Mouse (Mus musculus) hindbrain, embryonic 14.5 days (tissue): ENCODE measurements around the gene Itpk1. TPM values are rescaled to one million over a fixed set of nuclear protein-coding genes. Genes with fewer than 3 reads are reported as not detected.

Experiments
- ATAC-seq: fragments of 200-750 bp; cut with Nextera tagmentation; 2 replicates; pipeline ENCODE4 v1.8.0; 2017; ENCODE audit warnings: moderate number of reproducible peaks, mild to moderate bottlenecking, moderate TSS enrichment, moderate library complexity; ENCODE audit not compliant: low FRiP score
- DNase-seq: peaks from one replicate; pipeline ENCODE4 v3.0.0-alpha.2; 2015; ENCODE audit warnings: low spot score
- H3K27ac ChIP-seq: fragments of 300-500 bp; sonication (generic); 2 replicates; pipeline ENCODE4 v1.5.1; 2014; ENCODE audit warnings: mild to moderate bottlenecking, moderate library complexity
- H3K27me3 ChIP-seq: fragments of 300-500 bp; sonication (generic); 2 replicates; pipeline ENCODE4 v1.6.1; 2014; ENCODE audit warnings: mild to moderate bottlenecking, low read length, mixed read lengths; ENCODE audit not compliant: control insufficient read depth, insufficient read depth
- H3K36me3 ChIP-seq: fragments of 300-500 bp; sonication (generic); replicated peaks from 2 replicates; pipeline ENCODE4 v1.6.1; 2014; ENCODE audit not compliant: control insufficient read depth, insufficient read depth
- H3K4me1 ChIP-seq: fragments of 300-500 bp; sonication (generic); replicated peaks from 2 replicates; pipeline ENCODE4 v1.6.1; 2014; ENCODE audit warnings: antibody characterized with exemption, low read length, mixed read lengths; ENCODE audit not compliant: control insufficient read depth, insufficient read depth
- H3K4me2 ChIP-seq: fragments of 300-500 bp; sonication (generic); replicated peaks from 2 replicates; pipeline ENCODE4 v1.6.1; 2014; ENCODE audit warnings: mild to moderate bottlenecking, moderate library complexity
- H3K4me3 ChIP-seq: fragments of 300-500 bp; sonication (generic); replicated peaks from 2 replicates; pipeline ENCODE4 v1.5.1; 2014; ENCODE audit warnings: mild to moderate bottlenecking, low read length
- H3K9ac ChIP-seq: fragments of 300-500 bp; sonication (generic); 2 replicates; pipeline ENCODE4 v1.6.1; 2014
- H3K9me3 ChIP-seq: fragments of 300-500 bp; sonication (generic); 2 replicates; pipeline ENCODE4 v1.6.1; 2016; ENCODE audit warnings: low read length; ENCODE audit not compliant: control insufficient read depth
- WGBS: fragments of 180-500 bp; shearing (Covaris S2); extraction: QIAGEN DNeasy Blood & Tissue Kit; methylation state at CpG from one replicate; pipeline ENCODE4 v1.1.7; 2014; 5-methylcytosine and 5-hydroxymethylcytosine counted together
- polyA plus RNA-seq: library from polyadenylated mRNA; unstranded; fragments of >200 nt; fragmentation: Nextera tagmentation; extraction: Ambion mirVana; gene quantifications from 2 replicates; pipeline ENCODE4 v1.2.1, GENCODE M21; 2014

Itpk1 gene
- polyA plus RNA-seq, 1 experiment from 2014 or later = 31.6 TPM

DNA sequence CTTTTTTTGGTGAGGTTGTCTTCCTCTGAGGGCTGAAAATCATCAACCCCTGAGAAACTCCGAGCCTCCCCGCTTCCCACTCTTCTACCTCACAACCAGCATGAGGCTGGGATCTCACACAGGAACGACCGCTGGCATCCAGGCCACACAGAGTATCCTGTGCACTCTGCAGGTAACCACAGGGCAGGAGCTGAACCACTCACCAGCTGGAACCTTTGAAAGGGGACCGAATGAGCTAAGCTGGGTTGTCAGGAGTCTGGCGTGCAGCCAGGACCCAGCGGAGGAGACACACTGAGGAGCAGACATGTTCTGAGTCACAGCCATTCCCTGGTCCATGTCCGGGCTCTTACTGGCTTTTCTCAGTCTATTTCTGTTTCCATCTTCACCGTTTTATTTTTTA lies 111.0 kb downstream of the Itpk1 start:
- 54% methylated on average over 9 of the region's 9 CpGs for WGBS
- H3K27me3 ChIP-seq = no peaks in the 10 kb centered on the region
- H3K4me1 ChIP-seq = peaks cover 12% of the 10 kb centered on the region
- H3K9me3 ChIP-seq = no peaks in the 10 kb centered on the region
- no peak overlapping the region for H3K4me2 ChIP-seq
- no peak overlapping the region for H3K4me3 ChIP-seq
- H3K36me3 ChIP-seq = no peaks in the 10 kb centered on the region
- ATAC-seq (no peak; the same call in 1 of the 2 replicates), DNase-seq (peak; percentile 46)
- 0 out of 2 replicates have a peak overlapping the region, but pooled peaks have one; percentile 20 for H3K9ac ChIP-seq
- no peak overlapping the region for H3K27ac ChIP-seq

DNA sequence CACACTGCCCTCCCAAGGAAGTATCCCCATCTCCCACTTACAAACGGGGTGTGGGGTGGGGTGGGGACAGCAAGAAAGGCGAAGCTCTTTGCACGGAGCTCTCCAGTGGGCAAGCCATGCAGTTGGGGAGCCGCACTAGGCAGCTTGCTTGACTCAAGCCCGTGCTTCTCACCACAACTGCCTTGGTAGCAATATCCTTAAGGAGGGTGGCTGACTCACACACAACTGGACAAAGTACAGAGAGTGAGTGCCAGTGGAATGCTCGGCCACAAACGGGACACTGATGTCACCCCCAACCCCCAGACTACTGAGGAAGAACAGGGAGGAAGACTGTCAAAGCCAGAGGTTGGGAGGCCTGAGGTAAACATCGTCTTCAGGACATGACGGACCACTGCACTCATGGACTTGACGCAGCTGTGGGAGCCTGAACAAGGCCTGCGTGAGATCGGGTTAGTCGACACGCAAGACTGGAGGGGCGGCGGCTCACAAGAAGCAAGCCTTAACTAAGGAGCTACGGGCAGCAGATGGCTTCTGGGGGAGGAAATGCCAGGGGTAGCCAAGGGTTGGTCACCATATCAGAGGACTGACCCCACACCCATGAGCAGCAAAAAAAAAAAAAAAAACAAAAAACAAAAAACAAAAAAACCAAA lies 113.9 kb downstream of the Itpk1 start:
- H3K4me1 ChIP-seq = peaks cover 12% of the 10 kb centered on the region
- no peaks in the 10 kb centered on the region for H3K9me3 ChIP-seq
- H3K4me2 ChIP-seq = no peak overlapping the region
- H3K36me3 ChIP-seq = no peaks in the 10 kb centered on the region
- no peak overlapping the region for H3K4me3 ChIP-seq
- ATAC-seq (no peak), DNase-seq (no peak)
- no peaks in the 10 kb centered on the region for H3K27me3 ChIP-seq
- H3K27ac ChIP-seq = no peak overlapping the region
- WGBS = 93% methylated on average over 17 of the region's 17 CpGs
- no peak overlapping the region for H3K9ac ChIP-seq

DNA sequence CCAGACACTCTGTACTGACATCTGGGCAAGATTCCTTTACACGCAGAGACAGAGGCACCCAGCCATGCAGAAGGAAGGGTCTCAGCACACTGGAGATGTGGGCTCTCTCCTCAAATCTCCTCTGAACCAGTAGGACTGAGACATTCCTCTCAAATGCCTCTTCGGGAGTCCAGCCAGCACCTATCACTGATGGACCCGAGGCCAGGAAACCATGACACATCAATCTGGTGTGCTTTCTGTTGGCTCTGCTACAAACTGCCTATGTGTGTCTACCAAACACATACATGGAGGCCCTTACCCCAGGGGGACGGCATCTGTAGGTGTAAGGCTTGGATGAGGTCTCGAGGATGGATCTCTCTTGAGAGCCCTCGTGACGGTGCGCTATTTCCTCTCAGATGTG lies 117.6 kb downstream of the Itpk1 start:
- no peak overlapping the region for H3K27ac ChIP-seq
- 94% methylated on average over 8 of the region's 8 CpGs for WGBS
- H3K36me3 ChIP-seq = peaks cover 20% of the 10 kb centered on the region; the same call in 1 of the 2 replicates
- no peaks in the 10 kb centered on the region for H3K9me3 ChIP-seq
- H3K9ac ChIP-seq = no peak overlapping the region
- no peak overlapping the region for H3K4me2 ChIP-seq
- no peaks in the 10 kb centered on the region for H3K4me1 ChIP-seq
- no peak for ATAC-seq
- DNase-seq = no peak
- H3K27me3 ChIP-seq = no peaks in the 10 kb centered on the region
- H3K4me3 ChIP-seq = no peak overlapping the region

DNA sequence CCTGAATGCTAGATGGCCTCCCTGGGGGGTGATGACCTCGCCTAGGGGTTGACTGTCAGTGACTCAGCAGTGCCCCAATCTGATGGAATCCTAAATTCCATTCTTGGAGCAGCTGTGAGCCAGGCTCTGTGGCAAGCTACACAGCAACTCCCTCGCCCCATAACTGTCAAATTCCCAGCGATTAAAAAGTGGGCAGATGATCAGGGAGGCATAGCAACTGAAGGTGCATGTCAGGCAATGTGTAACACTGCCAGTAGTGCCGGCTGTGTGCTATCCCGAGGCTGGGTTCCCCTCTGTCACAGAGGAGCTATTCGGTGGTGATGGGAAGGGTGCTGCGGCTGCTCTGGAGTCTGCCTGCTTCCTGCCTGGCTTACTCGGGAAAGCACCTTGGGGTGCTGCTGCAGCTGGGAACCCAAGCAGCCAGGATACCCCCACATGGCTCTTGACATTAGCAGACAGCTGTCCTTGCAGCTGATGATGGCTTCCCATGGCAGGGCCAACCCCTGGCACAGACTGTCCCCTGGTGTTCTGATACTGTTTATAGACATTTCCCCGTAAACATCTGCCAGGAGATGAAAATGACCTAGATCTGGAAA lies 118.3 kb downstream of the Itpk1 start:
- DNase-seq (no peak), ATAC-seq (no peak)
- Histone ChIP-seq H3K4me3 (no peak overlapping the region), H3K4me2 (no peak overlapping the region), H3K27me3 (no peaks in the 10 kb centered on the region), H3K4me1 (no peaks in the 10 kb centered on the region), H3K9me3 (no peaks in the 10 kb centered on the region), H3K36me3 (peaks cover 20% of the 10 kb centered on the region; the same call in 1 of the 2 replicates), H3K27ac (no peak overlapping the region), H3K9ac (no peak overlapping the region)
- WGBS = 79% methylated on average over 9 of the region's 9 CpGs

DNA sequence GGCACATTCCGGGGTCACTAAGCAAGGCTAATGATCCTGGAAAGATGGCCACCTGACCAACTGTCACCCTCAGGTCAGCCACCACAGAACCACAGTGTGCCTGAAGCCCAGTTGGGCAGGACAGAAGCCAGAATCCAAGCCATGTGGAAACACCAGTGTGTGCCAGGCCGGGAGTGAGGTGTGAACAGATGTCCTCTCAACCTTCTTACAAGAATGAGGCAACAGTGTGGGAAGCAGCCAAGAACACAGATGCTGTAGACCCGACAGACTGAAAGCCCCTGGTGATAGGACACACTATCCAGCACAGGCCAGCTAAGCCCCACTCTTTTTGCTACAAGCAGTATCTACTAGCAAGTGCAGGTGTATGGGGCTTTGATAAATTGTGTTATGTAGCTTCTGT lies 119.3 kb downstream of the Itpk1 start:
- DNase-seq = no peak
- WGBS = 89% methylated on average over 3 of the region's 3 CpGs
- no peak for ATAC-seq
- Histone ChIP-seq H3K4me2 (no peak overlapping the region), H3K36me3 (peaks cover 20% of the 10 kb centered on the region; the same call in 1 of the 2 replicates), H3K4me3 (no peak overlapping the region), H3K9me3 (no peaks in the 10 kb centered on the region), H3K4me1 (no peaks in the 10 kb centered on the region), H3K27ac (no peak overlapping the region), H3K9ac (no peak overlapping the region), H3K27me3 (no peaks in the 10 kb centered on the region)

DNA sequence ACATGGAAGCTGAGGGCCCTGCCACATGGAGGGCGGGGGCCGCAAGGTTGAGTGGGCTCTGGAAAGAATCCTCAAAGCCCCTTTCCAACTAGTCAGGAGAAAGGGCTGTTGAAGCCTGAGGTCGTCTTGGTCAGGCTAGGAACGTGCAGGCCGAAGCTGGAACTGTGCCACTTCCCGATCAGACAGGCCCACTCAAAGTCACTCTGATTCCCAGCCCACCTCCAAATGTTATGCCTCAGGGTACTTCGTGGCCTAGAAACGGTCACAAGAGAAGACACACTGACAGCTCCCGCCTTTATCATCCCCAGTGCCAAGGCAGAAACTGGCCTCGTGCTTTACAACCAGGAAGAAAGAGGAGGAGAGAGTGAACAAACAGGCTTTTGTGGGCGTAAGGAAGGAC lies 122.3 kb downstream of the Itpk1 start:
- Histone ChIP-seq H3K9me3 (no peaks in the 10 kb centered on the region), H3K4me2 (no peak overlapping the region), H3K27ac (no peak overlapping the region), H3K36me3 (peaks cover 20% of the 10 kb centered on the region; the same call in 1 of the 2 replicates), H3K4me1 (no peaks in the 10 kb centered on the region), H3K4me3 (no peak overlapping the region), H3K9ac (no peak overlapping the region), H3K27me3 (no peaks in the 10 kb centered on the region)
- ATAC-seq (no peak), DNase-seq (no peak)
- WGBS = 77% methylated on average over 11 of the region's 11 CpGs

DNA sequence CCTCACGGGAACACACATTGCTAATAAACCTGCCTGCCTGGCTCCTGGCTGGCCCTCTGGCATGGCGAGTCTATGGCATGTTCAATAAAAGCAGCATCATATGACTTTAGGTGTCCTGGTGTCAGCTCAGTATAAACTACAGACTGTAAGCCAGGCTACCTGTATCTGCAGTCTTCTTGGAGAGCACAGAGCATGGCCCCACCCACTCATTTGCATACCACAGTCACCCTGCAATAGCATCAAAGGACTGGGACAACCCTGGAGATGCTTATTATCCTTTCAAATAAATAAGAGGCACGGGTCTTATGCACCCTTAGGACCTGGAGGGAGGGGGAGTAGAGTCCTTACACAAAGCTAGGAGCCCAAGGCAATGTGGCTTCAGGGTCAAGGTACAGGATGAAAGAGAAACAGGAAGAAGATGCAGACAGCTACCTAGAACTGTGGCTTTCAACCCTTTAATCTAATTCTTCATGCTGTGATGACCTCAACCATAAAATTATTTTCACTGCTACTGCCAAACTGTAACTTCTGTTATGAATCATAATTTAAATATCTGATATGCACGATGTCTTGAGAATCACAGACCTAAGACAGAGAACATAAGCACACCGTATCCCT lies 123.0 kb downstream of the Itpk1 start:
- DNase-seq = no peak
- 73% methylated on average over 5 of the region's 5 CpGs for WGBS
- no peak for ATAC-seq
- Histone ChIP-seq H3K27ac (no peak overlapping the region), H3K4me1 (no peaks in the 10 kb centered on the region), H3K27me3 (no peaks in the 10 kb centered on the region), H3K4me2 (no peak overlapping the region), H3K36me3 (peaks cover 20% of the 10 kb centered on the region; the same call in 1 of the 2 replicates), H3K4me3 (no peak overlapping the region), H3K9ac (no peak overlapping the region), H3K9me3 (no peaks in the 10 kb centered on the region)

DNA sequence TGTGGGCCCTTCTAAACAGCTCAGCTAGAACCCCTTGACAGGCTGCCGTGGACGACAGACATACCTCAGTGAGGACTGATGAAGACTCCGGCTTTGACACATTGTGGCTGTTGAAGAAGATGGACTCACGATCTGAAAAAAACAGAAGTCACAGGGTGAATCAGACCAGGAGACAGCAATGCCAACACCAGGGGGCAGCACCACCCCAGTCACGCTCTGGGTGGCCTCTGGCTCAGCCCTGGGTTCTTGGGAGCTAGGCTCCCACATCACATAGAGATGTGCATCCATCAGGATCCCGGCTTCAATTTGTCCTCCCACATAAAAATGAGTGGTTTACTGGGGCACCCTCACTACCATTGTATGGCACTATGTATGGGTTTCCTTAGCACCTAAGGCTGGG lies 125.7 kb downstream of the Itpk1 start:
- no peak overlapping the region for H3K27ac ChIP-seq
- H3K9ac ChIP-seq = no peak overlapping the region
- no peak overlapping the region for H3K4me2 ChIP-seq
- H3K9me3 ChIP-seq = no peaks in the 10 kb centered on the region
- no peaks in the 10 kb centered on the region for H3K27me3 ChIP-seq
- no peak overlapping the region for H3K4me3 ChIP-seq
- peak; percentile 72 for ATAC-seq
- 67% methylated on average over 6 of the region's 6 CpGs for WGBS
- peak; percentile 76 for DNase-seq
- H3K36me3 ChIP-seq = peaks cover 15% of the 10 kb centered on the region; the same call in 1 of the 2 replicates
- H3K4me1 ChIP-seq = no peaks in the 10 kb centered on the region

DNA sequence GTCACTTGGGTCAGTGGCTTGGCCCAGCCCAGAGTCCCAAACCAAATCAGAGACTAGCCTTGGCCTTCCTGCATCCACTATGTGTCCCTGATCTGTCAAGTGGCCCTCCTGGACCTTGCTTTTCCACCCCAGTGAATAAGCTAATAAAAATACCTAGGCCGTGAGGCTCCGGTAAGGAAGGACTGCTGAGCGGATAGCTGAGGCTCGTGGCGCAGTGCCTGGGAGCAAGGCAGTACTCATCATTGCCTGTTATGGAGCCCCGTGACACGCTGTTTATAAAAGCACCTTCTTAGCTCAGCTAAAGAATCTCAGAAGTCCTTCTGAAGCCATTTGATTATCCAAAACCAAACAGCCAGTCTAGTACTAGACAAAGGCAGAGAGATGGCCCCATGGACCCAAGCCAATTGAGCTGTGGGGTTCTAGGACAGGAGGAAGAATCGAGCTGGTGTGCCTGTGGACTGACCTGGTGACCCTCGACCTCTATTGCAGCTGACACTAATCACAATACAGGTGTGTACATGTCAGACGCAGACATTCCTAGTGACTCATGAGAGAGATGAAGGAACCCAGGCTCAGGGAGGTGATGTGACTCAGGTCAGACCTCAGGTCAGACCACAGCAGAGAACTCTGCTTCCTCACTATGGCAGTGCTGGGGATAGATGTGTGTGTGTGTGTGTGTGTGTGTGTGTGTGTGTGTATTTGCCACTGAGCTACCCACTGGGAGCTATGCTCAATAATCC lies 127.9 kb downstream of the Itpk1 start:
- H3K27me3 ChIP-seq = no peaks in the 10 kb centered on the region
- no peak overlapping the region for H3K4me2 ChIP-seq
- ATAC-seq (no peak), DNase-seq (no peak)
- H3K36me3 ChIP-seq = peaks cover 6% of the 10 kb centered on the region; the same call in 1 of the 2 replicates
- no peaks in the 10 kb centered on the region for H3K9me3 ChIP-seq
- WGBS = 90% methylated on average over 10 of the region's 10 CpGs
- no peak overlapping the region for H3K27ac ChIP-seq
- H3K4me3 ChIP-seq = no peak overlapping the region
- no peaks in the 10 kb centered on the region for H3K4me1 ChIP-seq
- H3K9ac ChIP-seq = no peak overlapping the region
